Mouse (Mus musculus) cerebellum, adult 11-12 months (tissue): Measurements from ENCODE around the gene Spib.

Experiments
- DNase-seq: peaks from one replicate; pipeline ENCODE4 v3.0.0; 2022

The Spib gene

DNA sequence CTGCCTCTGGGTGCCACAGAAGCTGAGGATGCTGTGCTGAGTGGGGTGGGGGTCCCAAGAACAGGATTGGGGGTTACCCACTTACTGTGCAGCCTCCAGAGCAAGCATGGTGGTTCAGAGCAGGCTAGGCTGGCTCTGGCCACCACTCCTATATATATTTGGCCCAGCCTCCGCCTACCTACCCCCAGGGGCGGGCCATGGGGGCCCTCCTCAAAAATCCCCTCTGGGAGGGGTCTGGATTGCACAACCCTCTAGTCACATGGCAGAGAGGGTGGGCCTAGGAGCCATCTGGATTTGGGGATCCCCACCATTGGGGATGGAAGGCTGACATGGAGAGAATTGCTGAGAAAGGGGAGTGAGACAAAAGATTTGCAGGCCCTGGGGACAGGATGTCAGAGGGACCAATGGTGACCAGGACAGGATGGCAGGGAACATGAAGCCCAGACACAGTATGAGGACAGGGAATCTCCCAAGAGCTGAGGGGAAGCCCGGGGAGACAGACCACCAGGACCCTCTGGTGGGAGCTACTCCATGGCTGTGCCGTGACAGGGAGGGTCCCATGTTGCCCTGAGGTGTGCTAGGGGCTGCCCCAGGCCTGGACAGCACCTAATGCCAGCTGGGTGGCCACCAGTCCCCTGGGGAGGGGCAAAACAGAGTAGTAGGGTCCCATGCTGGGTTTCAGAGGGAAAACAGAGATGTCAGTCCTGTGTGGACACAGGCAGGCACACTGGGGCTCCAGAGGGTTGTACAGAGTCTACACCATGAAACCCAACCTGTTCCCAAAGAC lies at the start of gene Spib:
TSS of gene Spib (minus strand) at position 126 of the 787 bp plus-strand sequence.
- DNase-seq = no peak

DNA sequence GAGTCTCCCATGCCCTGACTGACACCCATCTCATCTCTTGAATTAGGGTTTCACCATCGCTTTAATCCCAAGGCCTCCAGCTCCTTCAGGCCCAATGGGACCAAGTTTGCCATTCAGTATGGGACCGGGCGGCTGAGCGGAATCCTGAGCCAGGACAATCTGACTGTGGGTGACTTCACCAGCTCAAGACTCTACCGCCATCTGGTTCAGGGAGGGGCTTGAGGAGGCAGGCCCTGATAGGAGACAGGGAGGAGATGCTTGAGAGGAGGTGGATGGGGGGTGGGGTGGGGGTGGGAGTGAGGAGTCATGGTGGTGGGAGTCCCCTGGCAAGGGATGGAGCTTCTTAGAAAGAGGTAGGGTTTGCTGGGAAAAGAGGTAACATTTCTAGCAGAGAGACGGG lies 49.8 kb upstream of the Spib start:
- no peak for DNase-seq

DNA sequence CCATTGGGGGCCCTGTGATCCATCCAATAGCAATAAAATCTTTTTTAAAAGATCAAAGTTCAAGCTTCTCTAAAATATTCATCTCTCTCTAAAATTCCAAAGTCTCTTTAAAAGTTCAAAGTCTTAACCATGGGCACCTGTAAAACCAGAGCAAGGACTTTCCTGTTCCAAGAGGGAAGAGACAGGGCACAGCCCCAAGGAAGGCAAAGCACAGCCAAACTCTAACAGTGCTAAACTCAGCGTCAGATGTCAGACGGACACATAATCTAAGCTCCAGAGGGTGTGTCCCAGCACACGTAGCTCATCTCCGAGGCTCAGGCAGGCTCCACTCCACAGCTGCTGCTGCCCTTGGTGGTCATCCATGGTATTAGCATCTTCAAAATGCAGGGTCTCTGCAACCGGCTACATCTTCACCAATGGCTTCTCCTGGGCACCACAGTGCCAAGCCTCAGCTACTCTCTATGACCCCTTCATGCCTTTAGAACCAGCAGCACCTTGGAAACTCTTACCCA lies 44.5 kb upstream of the Spib start:
- no peak for DNase-seq

DNA sequence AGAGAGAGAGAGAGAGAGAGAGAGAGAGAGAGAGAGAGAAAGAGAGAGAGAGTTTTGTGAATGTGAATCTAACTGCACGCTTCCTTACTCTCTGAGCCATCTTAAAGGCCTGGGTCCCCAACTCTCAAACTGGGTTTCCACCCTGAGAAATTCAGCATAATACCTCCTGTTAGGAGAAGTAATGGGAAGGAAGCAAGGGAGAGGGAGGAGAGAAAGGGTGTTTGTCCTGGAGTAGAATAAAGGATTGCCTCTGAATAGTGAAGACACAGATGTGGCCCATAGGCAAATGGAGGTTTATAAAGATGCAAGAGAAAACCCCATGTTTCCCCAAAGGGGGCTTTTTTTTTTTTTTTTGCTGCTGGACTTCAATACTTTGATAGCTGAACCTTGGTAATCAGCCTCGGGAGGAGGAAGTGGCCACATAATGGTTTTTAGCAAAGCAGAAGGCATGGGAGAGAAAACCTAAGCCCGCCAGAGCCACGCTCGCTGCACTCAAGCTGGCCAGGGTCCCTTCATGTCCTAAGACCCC lies 41.1 kb upstream of the Spib start:
- DNase-seq = no peak

DNA sequence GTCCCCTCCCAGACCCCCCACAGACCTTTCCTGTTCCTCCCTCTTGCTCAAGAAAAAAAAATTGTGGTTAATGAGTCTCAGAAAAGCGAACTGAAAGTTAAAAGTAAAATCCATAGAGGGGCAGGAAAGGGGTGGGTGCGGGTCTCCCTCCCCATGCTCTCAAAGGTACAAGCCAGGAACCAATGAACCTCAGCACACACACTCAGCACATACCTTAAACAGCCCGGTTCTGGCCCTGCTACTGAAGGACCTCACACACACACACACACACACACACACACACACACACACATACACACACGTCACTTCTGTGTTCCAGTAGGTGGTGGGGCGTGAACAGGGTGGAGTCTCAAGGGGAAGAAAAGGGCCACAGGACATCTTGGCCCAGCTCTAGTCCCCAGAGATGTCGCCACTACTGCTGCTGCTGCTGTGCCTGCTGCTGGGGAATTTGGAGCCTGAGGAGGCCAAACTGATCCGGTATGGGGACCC lies 40.4 kb upstream of the Spib start, which contains the start of gene Napsa:
TSS of gene Napsa (plus strand) at position 168 of the 489 bp plus-strand sequence.
- no peak for DNase-seq

DNA sequence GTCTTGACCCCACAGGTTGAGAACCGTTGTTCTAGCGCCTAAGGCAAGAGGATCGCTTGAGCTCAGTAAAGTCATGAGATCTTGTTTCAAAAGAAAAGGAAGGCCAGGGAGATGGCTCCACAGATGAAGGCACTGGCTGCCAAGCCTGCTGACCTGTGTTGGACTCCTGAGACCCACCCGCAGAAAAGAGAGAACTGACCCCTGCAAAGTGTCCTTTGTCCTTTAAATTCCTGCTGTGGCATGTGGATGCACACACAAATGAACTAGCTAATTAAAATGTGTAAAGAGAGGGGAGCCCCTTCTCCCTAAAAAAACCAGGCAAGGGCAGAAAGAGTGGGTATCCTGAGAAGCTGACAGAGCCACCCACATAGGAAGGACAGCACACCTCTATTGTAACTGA lies 39.9 kb upstream of the Spib start:
- DNase-seq = no peak

DNA sequence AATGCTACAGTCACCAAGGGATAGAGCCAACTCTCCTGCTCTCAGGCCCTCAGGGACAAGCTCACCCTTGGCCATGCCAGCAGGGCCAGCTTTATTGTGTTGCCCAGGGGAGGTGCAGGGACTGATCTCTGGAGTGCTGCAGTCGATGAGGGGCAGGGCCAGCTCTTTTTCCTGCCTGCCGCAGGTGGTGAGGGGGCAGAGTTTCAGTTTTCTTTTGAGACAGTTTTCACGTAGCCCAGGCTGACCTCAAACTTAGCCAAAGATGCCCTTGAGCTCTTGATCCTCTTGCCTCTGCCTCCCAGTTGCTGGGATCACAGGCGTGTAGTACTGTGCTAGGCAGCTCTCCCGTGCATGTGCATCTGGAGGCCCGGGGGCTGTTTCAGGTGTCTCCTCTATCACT lies 39.1 kb upstream of the Spib start:
- no peak for DNase-seq

DNA sequence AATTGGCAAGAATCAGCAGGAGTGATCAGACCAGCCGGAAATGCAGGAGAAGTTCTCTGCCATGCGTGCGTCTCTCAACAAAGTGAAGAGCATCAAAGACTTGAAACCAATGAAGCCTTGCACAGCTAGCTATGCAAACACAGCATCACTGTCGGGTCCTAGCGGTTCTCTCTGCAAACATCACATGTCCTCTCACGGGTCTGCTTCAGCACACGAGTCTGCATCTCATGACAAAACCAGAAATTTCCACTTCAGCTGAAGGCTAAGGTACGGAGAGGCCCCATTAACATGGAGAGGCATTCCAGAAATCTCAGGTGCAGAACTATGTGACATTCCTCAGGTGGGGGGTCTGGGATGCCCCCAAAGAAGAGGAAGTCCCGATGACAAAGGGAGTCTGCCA lies 36.9 kb upstream of the Spib start:
- DNase-seq = no peak

DNA sequence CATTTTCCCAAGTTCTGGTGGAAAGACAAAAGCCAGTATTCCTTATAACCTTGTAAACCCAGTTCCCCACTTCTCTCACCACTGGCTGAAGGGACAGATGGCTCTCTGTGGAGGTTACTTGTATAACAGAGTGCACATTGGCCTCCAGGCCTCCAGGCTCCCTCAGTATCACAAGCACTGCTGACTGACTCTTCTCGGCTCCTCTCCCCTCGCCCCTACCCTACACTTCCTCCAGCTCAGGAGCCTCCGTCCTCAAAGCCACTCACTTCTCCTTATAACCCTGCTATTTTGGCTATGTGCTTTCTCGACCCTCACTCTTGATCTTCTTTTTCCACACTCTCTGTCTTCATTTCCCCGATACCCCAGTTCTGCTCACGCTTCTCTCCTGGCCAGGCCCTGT lies 33.5 kb upstream of the Spib start:
- DNase-seq = no peak

DNA sequence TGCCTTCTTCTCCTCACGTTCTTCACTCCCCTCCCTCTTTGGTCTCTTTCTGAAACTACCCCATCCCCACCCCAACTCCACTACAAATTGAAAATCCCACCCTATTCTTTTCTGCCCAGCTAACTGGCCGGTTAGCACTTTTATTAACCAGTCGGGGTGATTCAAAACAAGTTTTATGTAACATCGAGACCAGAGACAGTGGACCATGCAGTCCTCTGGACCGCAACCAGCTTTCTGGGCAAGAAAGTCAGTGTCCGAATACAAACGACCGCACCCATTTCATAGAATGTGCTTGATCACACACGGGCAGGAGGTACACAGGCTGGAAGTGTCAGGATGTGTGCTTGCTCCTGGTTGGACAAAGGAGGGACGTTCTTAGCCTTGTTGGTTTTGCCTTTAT lies 32.6 kb upstream of the Spib start:
- DNase-seq = no peak

DNA sequence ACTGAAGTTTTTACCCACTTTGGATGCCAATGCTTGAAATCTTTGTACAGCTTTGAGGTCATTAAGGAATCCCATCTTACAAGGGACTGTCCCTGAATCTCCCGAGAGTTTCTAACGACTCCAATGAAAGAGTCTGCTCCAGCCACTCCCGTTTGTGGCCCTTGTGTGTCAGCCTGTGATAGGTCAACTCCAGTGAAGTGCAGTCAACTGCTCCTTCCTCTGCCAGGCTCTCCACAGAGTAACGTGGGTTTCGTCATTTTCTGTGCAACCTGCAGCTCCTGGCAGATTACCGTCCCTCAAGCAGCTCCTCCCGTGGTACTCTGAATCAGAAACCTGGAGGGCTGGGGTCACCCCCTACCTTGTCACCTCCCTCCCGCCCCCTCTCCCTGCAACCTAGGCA lies 31.4 kb upstream of the Spib start:
- no peak for DNase-seq

DNA sequence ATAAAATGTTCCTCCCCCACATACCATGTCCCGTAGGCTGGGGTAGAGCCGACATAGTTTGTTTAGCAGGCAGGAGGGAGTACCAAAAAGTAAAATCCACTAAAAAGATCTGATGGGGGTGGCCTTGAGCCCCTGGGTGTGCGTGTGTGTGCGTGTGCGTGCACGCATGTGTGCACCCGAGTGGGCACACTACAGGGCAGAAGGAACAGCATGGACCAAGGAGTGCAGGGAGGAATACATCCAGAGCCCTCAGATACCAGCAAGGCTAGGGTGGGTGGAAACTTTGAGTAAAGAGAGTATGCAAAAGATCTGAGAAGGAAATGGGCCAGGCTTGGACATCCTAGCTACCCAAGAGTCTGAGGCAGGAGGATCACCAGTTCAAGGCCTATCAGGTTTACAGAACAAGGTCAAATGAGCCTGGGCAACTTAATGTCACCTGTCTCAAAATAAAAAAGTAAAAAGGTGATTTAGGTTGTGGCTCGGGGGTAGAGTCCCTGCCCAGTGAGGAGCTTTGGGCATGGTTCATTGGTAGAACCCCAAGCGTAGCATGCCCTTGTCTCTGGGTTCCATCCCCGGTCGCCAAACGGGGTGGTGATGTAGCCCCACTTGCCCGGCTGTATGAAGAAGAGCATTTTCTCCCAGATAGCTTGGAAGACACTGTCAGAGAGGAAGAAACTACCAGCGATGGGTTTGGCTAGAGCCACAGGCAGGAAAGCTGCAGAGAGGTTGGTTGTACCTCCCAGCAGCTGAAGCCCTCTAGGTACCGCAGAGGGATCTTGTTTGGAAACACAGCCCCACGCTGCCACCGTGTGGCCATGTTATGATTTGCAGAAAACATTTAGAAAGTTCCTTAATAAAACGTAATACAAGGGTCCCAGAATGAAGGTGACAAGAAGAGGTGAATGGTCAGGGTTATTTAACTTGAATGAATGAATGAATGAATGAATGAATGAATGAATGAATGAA lies 28.8 kb upstream of the Spib start:
- DNase-seq = peak; percentile 77

DNA sequence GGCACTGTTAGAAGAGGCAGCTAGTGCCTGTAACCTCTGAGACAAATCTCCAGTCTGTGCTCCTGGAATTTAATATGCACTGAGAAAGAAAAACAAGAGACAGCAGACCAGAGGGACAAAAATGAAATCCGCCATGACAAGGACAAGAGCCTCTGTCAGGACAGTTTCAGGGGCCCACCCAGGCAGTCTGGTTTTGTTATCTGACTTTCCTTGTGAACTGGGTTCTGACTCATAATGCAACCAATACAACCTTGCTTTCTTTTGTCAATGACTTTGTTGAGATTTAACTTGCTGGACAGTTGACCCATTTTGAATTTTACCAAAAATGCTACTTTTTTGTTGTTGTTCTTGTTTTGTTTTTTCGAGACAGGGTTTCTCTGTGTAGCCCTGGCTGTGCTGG lies 25.8 kb upstream of the Spib start:
- DNase-seq = no peak

DNA sequence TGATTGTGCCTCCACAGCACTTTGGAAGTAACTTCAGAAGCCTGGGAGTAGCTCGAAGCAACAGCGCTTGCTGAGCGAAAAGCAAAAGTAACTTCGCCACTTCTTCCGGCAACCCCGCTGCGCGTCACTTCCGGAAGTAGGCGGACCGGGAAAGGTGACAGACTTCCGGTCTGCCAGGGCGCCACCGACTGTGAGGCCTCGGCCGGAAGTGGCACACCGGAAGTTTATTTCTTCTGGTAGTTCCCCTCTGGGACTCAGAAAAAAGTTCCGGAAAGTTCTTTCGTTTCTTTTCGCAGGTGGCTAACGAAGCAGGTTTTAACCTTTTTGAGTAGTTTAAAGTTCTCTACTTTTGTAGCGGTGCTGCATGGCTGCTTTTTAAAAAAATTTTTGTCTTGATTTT lies 22.0 kb upstream of the Spib start, which contains the start of gene Nr1h2:
TSS of gene Nr1h2 (minus strand) at position 126 of the 400 bp plus-strand sequence.
- DNase-seq = peak; percentile 92

DNA sequence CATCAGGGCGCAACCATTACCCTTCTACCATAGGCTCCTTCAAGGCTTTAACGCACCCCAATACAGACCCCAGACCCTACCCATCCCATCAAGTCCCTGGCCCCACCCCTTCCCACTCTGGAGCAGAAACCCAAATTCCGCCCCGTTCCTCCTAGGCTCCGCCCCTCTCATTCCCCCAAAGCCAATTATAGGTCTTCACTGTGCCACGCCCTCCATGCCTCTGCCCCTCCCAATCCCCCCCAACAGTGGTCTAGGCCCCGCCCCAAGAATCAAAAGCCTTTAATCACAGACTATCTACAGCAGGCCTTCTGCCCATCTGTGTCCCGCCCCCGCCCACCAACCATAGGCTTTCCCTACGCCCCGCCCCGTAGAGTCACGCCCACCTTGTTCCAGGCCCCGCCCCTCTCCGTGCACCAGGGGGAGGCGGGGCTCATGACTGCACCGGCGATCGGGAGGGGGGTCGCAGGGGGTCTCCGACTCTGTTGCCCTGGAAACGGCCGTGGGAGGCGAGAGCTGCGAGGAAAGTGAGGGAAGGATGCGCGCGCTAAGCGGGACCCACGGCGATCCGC lies 21.4 kb upstream of the Spib start:
- DNase-seq = peak; percentile 66

DNA sequence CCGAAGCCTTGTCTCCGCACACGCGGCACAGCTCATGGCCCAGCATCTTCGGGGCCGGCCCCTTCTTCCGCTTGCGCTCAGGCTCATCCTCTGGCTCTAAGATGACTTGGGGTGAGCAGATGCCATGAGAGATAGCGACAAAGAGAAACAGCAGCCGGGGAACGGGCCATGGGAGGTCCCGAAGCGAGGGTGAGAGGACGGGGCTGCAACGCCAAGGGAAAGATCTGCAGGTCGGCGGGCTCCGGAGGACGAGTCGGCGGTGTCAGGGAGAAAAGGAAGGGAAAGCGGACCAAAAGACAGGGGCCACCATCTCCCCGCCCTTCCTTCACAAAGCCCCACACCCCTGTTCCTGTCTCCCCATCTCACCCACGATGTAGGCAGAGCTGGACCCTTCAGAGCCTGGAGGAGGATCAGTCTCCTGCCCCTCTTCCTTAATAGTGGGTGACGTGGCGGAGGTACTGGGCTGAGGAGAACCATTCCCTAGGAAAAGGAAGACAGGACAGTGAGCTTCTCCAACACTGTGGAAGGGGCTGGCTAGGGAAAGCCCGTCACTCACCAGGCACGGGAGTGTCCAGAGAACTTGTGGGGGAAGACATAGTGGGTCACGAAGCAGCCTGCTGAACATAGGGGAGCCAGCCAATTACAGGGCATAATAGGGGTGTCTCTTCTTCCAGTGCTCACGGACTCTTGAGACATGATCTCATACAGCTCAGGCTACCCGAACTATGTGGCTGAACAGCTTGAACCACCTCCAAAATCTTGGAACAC lies 20.5 kb upstream of the Spib start:
- no peak for DNase-seq

DNA sequence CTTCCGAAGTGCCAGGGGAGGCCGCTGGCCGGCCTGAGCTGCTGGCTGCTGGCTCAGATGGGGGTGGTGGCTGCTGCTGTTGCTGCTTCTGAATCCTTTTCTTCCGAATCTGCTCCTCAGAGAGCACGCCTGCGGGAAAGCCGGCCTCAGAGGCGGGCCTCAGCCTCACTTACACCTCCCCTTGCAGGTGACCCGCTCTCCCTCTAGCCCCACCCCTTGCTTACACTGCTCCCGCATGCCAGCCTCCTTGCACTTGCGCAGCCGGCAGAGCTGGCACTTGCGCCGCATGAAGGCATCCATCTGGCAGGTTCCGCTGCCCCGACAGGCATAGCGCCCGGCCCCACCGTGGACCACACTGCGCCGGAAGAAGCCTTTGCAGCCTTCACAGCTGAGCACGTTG lies 19.9 kb upstream of the Spib start:
- DNase-seq = peak; percentile 61

DNA sequence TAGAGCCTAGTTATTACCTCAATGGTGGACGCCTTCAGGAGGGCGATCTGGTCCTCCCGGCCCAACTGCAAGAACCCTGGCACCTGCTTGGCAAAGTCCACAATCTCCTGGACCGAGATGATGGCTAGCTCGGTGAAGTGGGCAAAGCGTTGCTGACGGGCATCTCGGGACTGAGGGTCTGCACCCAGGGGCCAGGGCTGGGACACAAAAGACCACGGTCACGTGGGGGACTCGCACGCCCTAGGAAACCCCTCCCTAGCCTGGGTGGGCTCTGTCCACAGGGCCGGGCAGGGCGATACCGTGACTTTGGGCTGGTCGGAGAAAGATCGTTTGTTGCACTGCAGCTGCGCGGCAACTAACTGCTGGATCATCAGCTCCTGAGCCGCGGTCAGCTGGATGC lies 19.4 kb upstream of the Spib start:
- no peak for DNase-seq

DNA sequence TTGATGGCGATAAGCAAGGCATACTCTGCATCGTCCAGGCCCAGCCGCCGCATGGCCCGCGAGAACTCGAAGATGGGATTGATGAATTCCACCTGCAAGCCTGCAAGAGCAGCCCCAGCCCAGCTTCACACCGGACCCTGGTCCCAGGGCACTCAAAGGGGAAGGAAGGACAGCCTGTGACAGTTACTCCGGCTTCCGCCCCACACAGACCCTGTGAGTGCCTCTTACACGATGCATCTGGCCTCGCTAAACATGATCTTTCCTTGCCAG lies 18.5 kb upstream of the Spib start:
- DNase-seq = no peak

DNA sequence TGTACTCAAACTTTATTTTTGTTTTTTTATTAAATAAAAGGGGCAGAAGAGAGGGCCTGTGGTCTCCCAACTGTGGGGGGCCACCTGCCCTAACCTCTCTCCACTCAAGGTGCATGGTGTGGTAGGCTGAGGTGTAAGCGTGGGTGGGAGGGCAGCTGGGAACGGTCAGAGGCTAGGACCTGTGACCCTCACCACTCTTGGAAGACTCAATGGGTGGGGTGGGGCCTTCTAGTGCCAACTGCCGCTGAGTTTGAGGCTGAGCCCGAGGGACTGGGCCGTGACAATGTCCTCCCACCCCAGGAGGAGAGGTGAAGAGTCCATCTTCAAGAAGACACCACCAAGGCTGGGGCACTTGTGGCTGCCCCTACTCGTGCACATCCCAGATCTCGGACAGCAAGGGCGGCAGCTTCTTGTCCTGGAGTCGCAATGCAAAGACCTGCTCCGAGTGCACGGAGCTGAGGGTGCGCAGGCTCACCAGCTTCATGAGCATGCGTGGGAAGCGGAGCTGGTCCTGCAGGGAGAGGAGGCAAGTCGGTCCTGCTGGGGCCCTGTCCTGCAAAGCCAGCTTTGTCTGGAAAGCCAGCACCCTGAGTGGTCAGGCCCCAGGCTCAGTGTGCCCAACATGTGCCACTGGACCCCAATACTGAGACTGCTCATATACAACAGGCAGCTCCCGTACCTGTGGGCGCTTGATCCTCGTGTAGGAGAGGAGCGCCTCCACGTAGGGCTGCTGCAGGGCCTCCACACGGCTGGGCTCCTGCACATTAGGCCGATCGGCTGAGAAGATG lies 17.9 kb upstream of the Spib start:
- peak; percentile 62 for DNase-seq

DNA sequence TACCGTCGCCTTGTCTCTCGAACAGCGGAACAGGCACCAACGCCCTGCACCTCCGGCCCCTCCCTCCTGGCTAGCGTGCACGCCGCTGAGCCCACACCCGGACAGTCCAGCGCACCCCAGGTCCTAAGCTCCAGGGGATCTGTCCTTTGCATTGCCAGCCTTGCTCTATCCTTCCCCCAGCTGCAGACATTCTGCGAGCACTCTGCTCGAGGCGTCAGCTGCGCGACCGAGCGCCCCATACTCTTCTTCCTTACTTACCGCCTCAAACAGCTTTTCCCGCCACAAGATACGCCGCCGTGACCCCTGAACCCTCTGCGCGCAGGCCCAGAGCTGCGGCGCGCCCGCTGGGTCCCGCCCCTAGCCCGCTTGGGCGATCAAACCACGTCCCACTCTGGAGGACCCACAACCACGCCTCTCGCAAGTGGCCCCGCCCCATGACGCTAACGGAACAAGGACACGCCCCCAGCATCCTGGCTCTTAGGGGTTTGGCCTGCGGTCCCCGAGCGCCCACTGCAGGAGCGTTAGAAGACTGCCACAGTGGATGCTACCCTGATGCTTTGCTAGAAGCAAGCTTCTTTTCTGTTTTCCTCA lies 16.7 kb upstream of the Spib start, which contains the start of gene Pold1:
TSS of gene Pold1 (minus strand) at position 353 of the 591 bp plus-strand sequence.
- peak; percentile 99 for DNase-seq
